Mouse (Mus musculus) small intestine, adult 2 months (tissue): ENCODE measurements around the gene Ttll1. TPM values are rescaled to one million over a fixed set of nuclear protein-coding genes. Genes with fewer than 3 reads are reported as not detected.

ENCODE experiments used
- H3K27ac ChIP-seq: fragments of 200-500 bp; 2 replicates; pipeline ENCODE4 v1.5.1; 2012; ENCODE audit warnings: low read depth, low read length, control low read depth, inconsistent platforms; ENCODE audit not compliant: insufficient read depth
- H3K27me3 ChIP-seq: fragments of 200-500 bp; 2 replicates; pipeline ENCODE4 v1.6.1; 2012; ENCODE audit warnings: mild to moderate bottlenecking, moderate library complexity, low read length, inconsistent platforms; ENCODE audit not compliant: control insufficient read depth, insufficient read depth
- H3K36me3 ChIP-seq: fragments of 200-500 bp; 2 replicates; pipeline ENCODE4 v1.6.1; 2012; ENCODE audit warnings: mild to moderate bottlenecking, low read length, control low read depth, inconsistent platforms; ENCODE audit not compliant: control insufficient read depth, insufficient read depth
- H3K4me1 ChIP-seq: fragments of 200-500 bp; 2 replicates; pipeline ENCODE4 v1.6.1; 2012; ENCODE audit warnings: low read length, inconsistent platforms, mixed read lengths; ENCODE audit not compliant: control insufficient read depth, insufficient read depth, insufficient read length
- H3K4me3 ChIP-seq: fragments of 200-500 bp; 2 replicates; pipeline ENCODE4 v1.5.1; 2012; ENCODE audit warnings: low read depth, mild to moderate bottlenecking, control low read depth, inconsistent platforms, low read length, moderate library complexity
- CTCF ChIP-seq: fragments of 200-500 bp; IDR thresholded peaks from 2 replicates; pipeline ENCODE4 v1.5.1; 2012; ENCODE audit warnings: low read depth, mild to moderate bottlenecking, control low read depth, inconsistent platforms, low read length, moderate library complexity, mixed read lengths; ENCODE audit not compliant: insufficient replicate concordance, insufficient read length; ENCODE audit errors: extremely low read depth
- POLR2A ChIP-seq: fragments of 200-500 bp; IDR thresholded peaks from 2 replicates; pipeline ENCODE4 v1.6.1; 2012; ENCODE audit warnings: low read depth, mild to moderate bottlenecking, control low read depth, inconsistent platforms, low read length, moderate library complexity
- WGBS: fragments of 180-500 bp; shearing (Covaris S2); methylation state at CpG from one replicate; pipeline ENCODE4 v1.1.7; 2018; 5-methylcytosine and 5-hydroxymethylcytosine counted together
- polyA plus RNA-seq: library from polyadenylated mRNA; depleted of rRNA; stranded (reverse); fragments of >200 nt; gene quantifications from 2 replicates; pipeline ENCODE4 v1.2.3, GENCODE M21; 2012

Gene Ttll1
- polyA plus RNA-seq, 1 experiment, result 3.1 TPM

- Histone ChIP-seq H3K36me3 (no peaks in the 10 kb centered on the region), H3K4me1 (no peaks in the 10 kb centered on the region), H3K27me3 (no peaks in the 10 kb centered on the region), H3K27ac (no peak overlapping the region), H3K4me3 (no peak overlapping the region)
- TF ChIP-seq POLR2A, result no peak
- TF ChIP-seq CTCF, result no peak
- 54% methylated on average over 7 of the region's 7 CpGs for WGBS
Measured at GRCm38 (mm10) chr15:83493856-83494571, 16.7 kb downstream of the Ttll1 start.

- Histone ChIP-seq H3K27ac (no peak overlapping the region), H3K36me3 (no peaks in the 10 kb centered on the region), H3K27me3 (no peaks in the 10 kb centered on the region), H3K4me1 (no peaks in the 10 kb centered on the region), H3K4me3 (no peak overlapping the region)
- 55% methylated on average over 5 of the region's 5 CpGs for WGBS
- no peak for TF ChIP-seq POLR2A
- TF ChIP-seq CTCF, result no peak
Measured at GRCm38 (mm10) chr15:83491891-83492290, 18.8 kb downstream of the Ttll1 start.

GRCm38 (mm10) chr15:83489471-83489870, 21.2 kb downstream of the Ttll1 start:
- H3K27me3 ChIP-seq, result no peaks in the 10 kb centered on the region

GRCm38 (mm10) chr15:83487477-83488115, 23.1 kb downstream of the Ttll1 start:
- TF ChIP-seq POLR2A (no peak), CTCF (no peak)
- WGBS, result 82% methylated on average over 9 of the region's 9 CpGs
- Histone ChIP-seq H3K4me3 (no peak overlapping the region), H3K4me1 (no peaks in the 10 kb centered on the region), H3K36me3 (no peaks in the 10 kb centered on the region), H3K27ac (no peak overlapping the region), H3K27me3 (no peaks in the 10 kb centered on the region)

More at GRCm38 (mm10) chr15:83489471-83489870, 21.2 kb downstream of the Ttll1 start:
- Histone ChIP-seq H3K27ac (no peak overlapping the region), H3K4me3 (no peak overlapping the region), H3K36me3 (no peaks in the 10 kb centered on the region), H3K4me1 (no peaks in the 10 kb centered on the region)
- WGBS, result 93% methylated on average over 20 of the region's 20 CpGs
- TF ChIP-seq POLR2A, result no peak
- no peak for TF ChIP-seq CTCF

GRCm38 (mm10) chr15:83484311-83484710, 26.4 kb downstream of the Ttll1 start:
- Histone ChIP-seq H3K4me3 (no peak overlapping the region), H3K27ac (no peak overlapping the region), H3K27me3 (no peaks in the 10 kb centered on the region), H3K36me3 (no peaks in the 10 kb centered on the region), H3K4me1 (no peaks in the 10 kb centered on the region; the same call in 1 of the 2 replicates)
- 95% methylated on average over 10 of the region's 10 CpGs for WGBS
- TF ChIP-seq CTCF (no peak), POLR2A (no peak)

GRCm38 (mm10) chr15:83483482-83483881, 27.2 kb downstream of the Ttll1 start:
- H3K36me3 ChIP-seq, result no peaks in the 10 kb centered on the region
- H3K4me3 ChIP-seq, result no peak overlapping the region
- no peaks in the 10 kb centered on the region; the same call in 1 of the 2 replicates for H3K4me1 ChIP-seq
- no peak overlapping the region for H3K27ac ChIP-seq
- no peak for TF ChIP-seq POLR2A
- peak; percentile 66; the same call in 1 of the 2 replicates for TF ChIP-seq CTCF
- WGBS, result 12% methylated on average over 2 of the region's 2 CpGs
- no peaks in the 10 kb centered on the region for H3K27me3 ChIP-seq

GRCm38 (mm10) chr15:83482645-83483224, 28.0 kb downstream of the Ttll1 start:
- no peaks in the 10 kb centered on the region for H3K27me3 ChIP-seq
- TF ChIP-seq POLR2A, result no peak
- no peak for TF ChIP-seq CTCF
- H3K4me1 ChIP-seq, result no peaks in the 10 kb centered on the region; the same call in 1 of the 2 replicates
- H3K4me3 ChIP-seq, result no peak overlapping the region
- H3K27ac ChIP-seq, result no peak overlapping the region
- no peaks in the 10 kb centered on the region for H3K36me3 ChIP-seq
- WGBS, result 75% methylated on average over 8 of the region's 8 CpGs
